Mouse (Mus musculus): ENCODE results near the gene Gm853. TPM values are rescaled to one million over a fixed set of nuclear protein-coding genes. Genes with fewer than 3 reads are reported as not detected.

Gene Gm853
- polyA plus RNA-seq (2015; fragmentation: Nextera tagmentation; extraction: Ambion mirVana), result not detected in 2 replicates

GRCm38 (mm10) chr4:130222179-130222578, at the start of gene Gm853:
Gene Gm853, minus strand, starts transcription at chr4:130222401.

DNA sequence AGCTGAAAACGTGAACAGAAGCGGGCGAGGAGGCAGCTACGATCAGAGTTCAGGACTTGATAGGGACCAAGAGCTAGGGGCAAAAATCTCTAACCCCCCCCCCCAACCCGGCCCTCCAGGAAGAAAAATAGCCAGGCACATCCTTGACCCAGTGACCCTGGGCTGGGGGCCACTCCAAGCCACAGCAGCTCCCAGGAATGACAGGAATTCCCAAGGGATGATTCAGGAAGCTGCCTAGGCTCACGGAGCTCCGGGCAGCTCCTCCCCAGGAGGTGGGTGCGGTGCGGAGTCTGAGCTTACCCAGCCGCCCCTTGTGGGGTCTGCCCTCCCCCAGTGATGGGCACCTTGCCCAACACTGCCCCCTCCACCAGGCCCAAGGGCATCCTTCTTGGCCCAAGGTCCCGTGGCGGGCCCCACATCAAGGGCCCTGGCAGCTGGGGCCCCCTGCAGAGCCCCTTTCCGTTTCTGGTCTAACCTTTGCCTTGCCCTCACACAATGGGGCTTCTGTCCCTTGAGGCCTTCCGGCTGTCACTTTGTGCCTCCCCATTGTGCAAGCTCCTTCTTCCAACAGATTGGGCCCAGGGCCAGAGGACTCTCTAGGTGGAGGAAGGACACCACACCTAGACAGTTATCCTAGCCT, 47.0 kb downstream of the Gm853 start, which contains the start of gene Tinagl1:
TSS of gene Tinagl1 (minus strand) at position 51 of the 640 bp plus-strand sequence.

Other genes starting within 250 kb of the Gm853 start
- 0.42 and 0.82 TPM in 2 replicates for gene Adgrb2, start 237.5 kb downstream of the Gm853 start, polyA plus RNA-seq (2015; fragmentation: Nextera tagmentation; extraction: Ambion mirVana)
- gene Col16a1, start 174.6 kb downstream of the Gm853 start, polyA plus RNA-seq (2015; fragmentation: Nextera tagmentation; extraction: Ambion mirVana), result 38.6 and 59.0 TPM in 2 replicates
- 43.5 and 49.8 TPM in 2 replicates for gene Pef1, start 119.8 kb downstream of the Gm853 start, polyA plus RNA-seq (2015; fragmentation: Nextera tagmentation; extraction: Ambion mirVana)
- gene Hcrtr1, start 83.0 kb downstream of the Gm853 start, polyA plus RNA-seq (2015; fragmentation: Nextera tagmentation; extraction: Ambion mirVana), result 0.10 TPM in 1 of 2 replicates, not detected in the other
- gene Tinagl1, start 47.3 kb downstream of the Gm853 start, polyA plus RNA-seq (2015; fragmentation: Nextera tagmentation; extraction: Ambion mirVana), result 35.7 and 47.8 TPM in 2 replicates
- gene Serinc2, start 56.8 kb upstream of the Gm853 start, polyA plus RNA-seq (2015; fragmentation: Nextera tagmentation; extraction: Ambion mirVana), result 81.0 and 86.8 TPM in 2 replicates
- gene Fabp3, start 86.2 kb upstream of the Gm853 start, polyA plus RNA-seq (2015; fragmentation: Nextera tagmentation; extraction: Ambion mirVana), result 1,035 and 1,171 TPM in 2 replicates
- gene Gm10570, start 86.3 kb upstream of the Gm853 start, polyA plus RNA-seq (2015; fragmentation: Nextera tagmentation; extraction: Ambion mirVana), result 1.0 and 2.2 TPM in 2 replicates
- 47.0 and 51.9 TPM in 2 replicates for gene Zcchc17, start 137.5 kb upstream of the Gm853 start, polyA plus RNA-seq (2015; fragmentation: Nextera tagmentation; extraction: Ambion mirVana)
- 45.9 and 48.8 TPM in 2 replicates for gene Snrnp40, start 137.7 kb upstream of the Gm853 start, polyA plus RNA-seq (2015; fragmentation: Nextera tagmentation; extraction: Ambion mirVana)

Measured in skeletal muscle tissue, postnatal 0 days (tissue).